Mouse (Mus musculus) ZHBTc4 (cell line): Measurements from ENCODE around the gene Crabp1.

ENCODE experiments used
- DNase-seq: peaks from one replicate; pipeline ENCODE4 v3.0.0-alpha.2; 2011; ENCODE audit warnings: low read depth, low spot score

The Crabp1 gene

GRCm38 (mm10) chr9:54764561-54765217, at the start of gene Crabp1:
TSS of gene Crabp1 (plus strand) at chr9:54764748.
- peak; percentile 79 for DNase-seq

DNA sequence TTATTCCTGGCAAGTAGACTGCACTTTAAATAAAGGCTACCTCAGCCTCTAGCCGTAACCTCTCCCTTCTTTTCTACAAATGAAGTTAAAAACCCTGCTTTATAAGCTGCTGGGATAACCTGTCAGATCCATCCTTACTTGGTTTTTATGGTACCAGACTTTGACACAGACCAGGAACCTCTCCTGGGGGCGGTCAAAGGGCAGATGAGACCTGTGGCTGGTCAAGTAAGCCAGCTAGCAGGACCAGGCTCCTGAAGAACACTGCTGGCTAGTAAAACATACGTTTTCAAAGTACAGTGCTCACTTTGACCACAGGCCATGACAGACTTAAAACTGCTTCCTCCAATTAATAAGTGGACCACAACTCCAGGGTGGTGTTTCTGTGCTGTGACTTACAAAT, 48.8 kb upstream of the Crabp1 start:
- DNase-seq = no peak

DNA sequence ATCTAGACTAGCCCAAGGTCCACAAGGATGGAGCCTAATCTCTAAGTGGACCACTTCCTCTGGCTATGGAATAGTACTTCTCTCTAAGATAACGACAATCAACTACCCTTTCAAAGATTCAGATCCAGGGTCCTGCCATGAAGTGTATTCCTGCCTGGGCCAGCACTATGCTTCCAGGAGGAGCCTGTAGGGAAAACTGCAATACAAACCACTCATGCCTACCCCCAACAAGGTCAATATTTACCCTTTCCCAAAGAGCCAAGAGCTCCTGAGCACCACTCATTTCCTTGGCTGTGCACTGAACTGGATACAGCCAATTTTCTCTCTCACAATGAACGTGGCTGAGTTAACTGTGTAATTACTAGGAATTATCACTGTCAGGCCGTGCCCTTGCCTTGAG, 47.0 kb upstream of the Crabp1 start:
- no peak for DNase-seq

GRCm38 (mm10) chr9:54722156-54722555, 42.4 kb upstream of the Crabp1 start:
- no peak for DNase-seq

GRCm38 (mm10) chr9:54722596-54722995, 42.0 kb upstream of the Crabp1 start:
- no peak for DNase-seq

DNA sequence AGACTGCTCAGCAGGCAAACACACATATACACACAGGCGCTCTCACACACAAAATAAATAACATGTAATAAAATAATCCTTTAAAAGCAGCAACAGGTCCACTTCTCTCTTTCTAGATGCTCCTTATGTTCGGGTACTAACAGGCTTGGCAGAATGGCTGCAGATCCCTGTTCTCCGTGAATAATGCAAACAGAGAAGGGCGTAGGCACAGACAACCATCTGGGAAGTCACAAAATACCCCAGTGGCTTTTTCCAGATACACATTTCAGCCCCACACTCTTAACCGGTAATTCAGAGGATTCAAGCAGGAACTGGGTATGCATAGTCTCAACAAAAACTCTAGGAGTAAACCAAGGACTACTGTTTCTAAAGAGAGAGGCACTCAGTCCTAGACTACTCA, 38.2 kb upstream of the Crabp1 start:
- DNase-seq = no peak

GRCm38 (mm10) chr9:54732122-54732521, 32.4 kb upstream of the Crabp1 start:
- peak; percentile 72 for DNase-seq

DNA sequence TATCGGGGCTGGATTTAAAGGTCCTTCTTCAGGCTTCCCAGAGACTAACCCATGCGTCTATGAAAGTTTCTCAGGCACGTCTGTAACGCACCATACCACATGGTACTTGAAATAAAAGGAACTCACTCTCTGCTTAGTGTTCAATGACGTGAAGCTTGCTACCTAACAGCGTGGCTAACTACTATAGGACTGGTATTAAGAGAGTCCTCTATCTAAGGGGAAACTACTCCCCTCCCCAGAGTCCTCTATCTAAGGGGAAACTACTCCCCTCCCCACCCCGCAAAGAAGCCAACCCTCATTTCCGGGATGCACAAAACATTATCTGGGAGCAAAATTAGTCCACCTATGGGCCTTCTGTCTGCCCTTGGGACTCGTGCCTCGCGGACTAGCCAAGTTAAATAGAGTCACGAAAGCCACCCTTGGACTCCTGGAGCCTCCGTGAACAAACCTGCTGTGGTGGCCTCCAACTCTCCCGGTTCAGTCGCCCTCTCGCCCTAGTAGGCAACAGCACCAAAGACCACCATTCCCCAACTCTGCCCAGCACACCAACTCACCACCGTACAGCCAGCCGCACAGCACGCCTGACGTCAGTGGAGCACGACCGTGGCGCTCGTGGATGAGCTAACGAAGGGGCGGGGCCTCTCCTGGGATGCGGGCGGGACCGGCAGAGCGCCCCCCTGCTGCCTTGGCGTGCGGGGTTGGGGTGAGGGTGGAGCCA, 30.5 kb upstream of the Crabp1 start, which contains the start of gene Wdr61:
Gene Wdr61 (minus strand): TSS at position 599 of the 718 bp plus-strand sequence.
- DNase-seq = peak; percentile 99

- no peak for DNase-seq
Observed at GRCm38 (mm10) chr9:54734639-54735252, 29.8 kb upstream of the Crabp1 start.

DNA sequence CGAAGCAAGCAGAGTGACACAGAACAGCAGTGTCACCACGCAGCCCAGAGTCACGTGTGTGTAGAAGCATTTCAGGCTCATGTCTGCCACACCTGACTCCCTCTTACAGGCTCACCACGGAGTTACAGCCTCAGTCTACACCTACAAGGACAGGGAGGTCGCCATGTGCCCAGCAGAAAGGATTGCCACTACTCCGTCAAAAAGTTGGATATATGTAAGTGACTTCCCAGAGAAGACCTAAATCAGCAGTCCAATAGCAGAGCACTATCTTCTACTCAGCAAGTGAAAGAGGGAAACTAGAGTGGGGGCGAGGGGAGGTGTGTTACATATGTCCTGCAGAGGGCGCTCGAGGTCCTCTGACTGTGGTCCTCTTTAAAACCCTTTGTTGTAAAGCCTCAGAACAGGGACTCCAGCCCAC, 28.3 kb upstream of the Crabp1 start:
- peak; percentile 94 for DNase-seq

DNA sequence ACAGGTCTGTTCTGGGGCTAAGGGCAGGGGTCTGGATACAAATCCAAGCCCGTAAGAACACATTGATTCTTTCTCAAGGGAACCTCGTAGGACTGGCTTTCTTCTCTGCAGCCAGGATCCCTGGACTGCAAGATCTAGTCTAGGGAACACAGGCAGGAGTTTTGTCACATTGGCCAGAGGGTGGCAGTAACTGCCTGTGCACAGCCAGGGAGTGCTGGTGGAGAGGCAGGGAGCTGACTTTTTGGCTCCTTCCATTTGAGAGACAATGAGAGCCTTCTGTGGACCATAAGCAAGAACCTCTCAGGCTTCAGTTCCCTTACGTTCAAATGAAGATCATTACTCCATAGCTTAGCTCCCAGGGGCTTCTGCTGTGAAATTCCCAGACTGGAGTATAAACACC, 26.2 kb upstream of the Crabp1 start:
- peak; percentile 78 for DNase-seq

DNA sequence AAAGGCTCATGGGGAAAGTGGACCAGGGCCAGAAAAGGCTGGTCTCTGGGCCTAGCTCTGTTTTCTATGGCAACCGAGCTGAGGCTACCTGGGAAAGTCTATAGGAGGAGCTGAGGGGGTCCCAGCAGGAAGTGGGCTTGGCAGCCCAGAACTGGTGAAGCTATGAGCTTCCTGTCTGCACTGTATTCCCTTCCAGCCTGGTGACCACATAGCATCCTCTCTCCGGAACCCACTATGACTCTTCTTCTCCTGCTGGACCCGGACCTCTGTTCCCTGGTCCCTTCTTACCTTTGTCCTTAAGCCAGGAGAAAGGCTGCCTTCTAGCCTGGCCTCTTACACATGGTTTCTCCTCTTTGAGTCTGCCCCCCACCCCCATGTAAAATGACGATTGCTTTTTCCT, 20.7 kb upstream of the Crabp1 start:
- no peak for DNase-seq

GRCm38 (mm10) chr9:54745740-54746370, 18.7 kb upstream of the Crabp1 start:
- DNase-seq = no peak

GRCm38 (mm10) chr9:54750215-54750981, 14.2 kb upstream of the Crabp1 start:
- no peak for DNase-seq

DNA sequence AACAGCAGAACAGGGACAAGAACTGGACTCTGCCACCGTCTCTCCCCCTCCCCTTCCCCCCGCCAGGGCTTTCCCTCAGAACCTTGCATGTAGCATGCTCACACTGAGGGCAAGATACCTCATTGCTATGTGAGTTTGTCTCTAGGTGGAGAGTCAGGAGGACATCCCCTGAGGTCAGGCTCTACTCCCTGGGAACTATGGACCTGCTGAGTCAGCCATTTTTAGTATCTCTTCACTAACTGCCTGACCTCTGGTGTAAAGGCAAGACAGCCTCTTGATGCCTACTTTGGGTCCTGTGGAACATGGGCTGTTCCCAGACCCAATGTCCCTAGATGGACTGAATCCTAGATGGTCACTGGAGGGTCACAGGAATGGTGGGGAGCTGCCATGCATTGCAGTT, 12.9 kb upstream of the Crabp1 start:
- DNase-seq = no peak

- DNase-seq = peak; percentile 18
Observed at GRCm38 (mm10) chr9:54752201-54752943, 12.2 kb upstream of the Crabp1 start.

GRCm38 (mm10) chr9:54752944-54753295, 11.6 kb upstream of the Crabp1 start:
- no peak for DNase-seq

DNA sequence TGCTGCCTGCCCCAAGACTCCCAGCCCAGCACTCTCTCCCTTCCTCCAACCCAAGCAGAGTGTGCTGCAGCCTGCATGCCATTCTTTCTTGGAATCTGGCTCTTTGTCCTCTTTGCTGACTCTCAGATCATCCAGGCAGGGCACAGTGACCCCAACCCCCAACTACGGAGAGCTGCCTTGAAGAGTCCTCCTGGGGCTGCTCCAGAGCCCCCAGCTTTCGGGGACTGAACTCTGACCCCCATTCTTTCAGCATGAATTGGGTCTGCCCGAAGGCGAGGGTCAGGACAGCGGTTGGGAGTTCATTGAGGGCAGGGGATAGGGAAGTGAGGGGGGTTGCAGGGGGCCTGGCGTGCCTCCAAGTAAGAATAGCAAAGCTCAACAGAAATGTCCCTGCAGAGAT, 5.0 kb upstream of the Crabp1 start:
- DNase-seq = no peak

GRCm38 (mm10) chr9:54764091-54764490, 457 bp upstream of the Crabp1 start:
- peak; percentile 29 for DNase-seq

DNA sequence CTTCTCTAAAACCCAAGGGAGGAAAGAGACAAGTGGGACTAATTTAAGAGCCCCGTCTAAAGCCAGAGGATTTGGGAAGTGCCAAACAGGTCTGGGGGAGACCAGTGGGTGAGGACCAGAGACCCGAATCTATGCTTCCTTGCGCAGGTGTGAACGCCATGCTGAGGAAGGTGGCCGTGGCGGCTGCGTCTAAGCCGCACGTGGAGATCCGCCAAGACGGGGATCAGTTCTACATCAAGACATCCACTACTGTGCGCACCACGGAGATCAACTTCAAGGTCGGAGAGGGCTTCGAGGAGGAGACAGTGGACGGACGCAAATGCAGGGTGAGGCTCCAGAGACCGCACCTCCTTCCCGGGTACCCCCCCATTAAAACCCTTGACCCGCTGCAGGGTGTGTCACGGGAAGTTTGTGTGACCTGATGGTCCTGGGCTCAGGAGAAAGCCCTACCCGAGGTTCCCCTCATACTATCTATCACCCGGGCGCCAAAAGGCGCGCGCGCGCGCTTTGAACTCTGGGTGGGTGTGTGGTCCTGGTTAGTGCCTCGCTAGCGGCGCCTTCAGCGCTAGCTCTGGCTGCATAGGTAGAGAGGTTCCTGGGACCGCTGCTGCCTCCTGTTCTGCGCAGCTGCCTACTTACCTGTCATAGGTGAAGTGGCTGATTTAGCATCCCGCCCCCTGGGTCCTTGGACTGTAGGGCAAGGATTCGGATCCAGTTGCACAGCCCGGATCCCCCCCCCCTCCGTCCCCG, 963 bp downstream of the Crabp1 start:
- DNase-seq = peak; percentile 77
